Mouse (Mus musculus) liver, postnatal 0 days (tissue): ENCODE results near the gene Snrpd2.

Experiments
- CTCF ChIP-seq: sonication (generic); IDR thresholded peaks from 2 replicates; pipeline ENCODE4 v1.5.1; 2016; ENCODE audit warnings: antibody characterized with exemption, low read depth
- EP300 ChIP-seq: IDR thresholded peaks from 2 replicates; pipeline ENCODE4 v1.6.1; 2016; ENCODE audit warnings: antibody characterized with exemption, low read depth, mild to moderate bottlenecking

DNA sequence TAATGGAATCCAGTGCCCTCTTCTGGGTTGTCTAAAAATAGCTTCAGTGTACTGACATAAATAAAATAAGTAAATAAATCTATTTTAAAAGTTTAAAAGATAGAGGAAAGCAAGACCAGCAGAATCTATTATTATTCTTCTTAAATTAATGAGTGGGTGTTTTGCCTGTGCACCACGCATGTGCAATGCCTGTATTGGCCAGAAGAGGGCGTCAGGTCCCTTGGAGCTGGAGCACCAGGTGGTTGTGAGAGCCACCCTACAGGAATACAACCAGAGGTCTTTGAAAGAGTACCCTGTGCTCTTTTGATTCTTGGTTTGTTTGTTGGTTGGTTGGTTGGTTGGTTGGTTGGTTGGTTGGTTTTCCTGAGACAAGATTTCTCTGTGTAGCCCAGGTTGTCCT is 48.5 kb downstream of the Snrpd2 start:
- TF ChIP-seq CTCF (peak; percentile 80), EP300 (no peak)
